In genomic region chr10:40479216-40479615, GRCm38 (mm10) we compare ENCODE assay signal across 22 mouse cellular contexts.
A peak's percentile ranks its signal among the peaks of the same experiment; 100 is the strongest.
DNase-seq lines count a peak whose midpoint lies in the region; ATAC-seq lines count a peak whose summit lies in the region.
"Had no signal": no experiment of that assay in that cellular context is flagged by ENCODE, and none has a peak within 500 bp of the region (broad histone marks: within the 10 kb centered on the region; RNA-seq: fewer than 3 reads in every experiment).

No protein-coding gene starts in this region.

- peak; percentile 81 for ATAC-seq in CD4-positive, CD25-positive, alpha-beta regulatory T cell, adult 4 months
- ATAC-seq in forebrain, embryonic 14.5 days = no peak
- ATAC-seq: midbrain, embryonic 13.5 days had no signal

- DNase-seq in kidney, adult 9 months = peak; percentile 48
- no peak for DNase-seq in kidney, adult 18-20 months
- peak; percentile 57 for DNase-seq in 416B (ENCODE audit: low read depth)
- peak; percentile 71 for DNase-seq in induced T-regulatory cell, adult 2 months (ENCODE audit: low read depth)
- DNase-seq in left cerebral cortex, adult 9 months (ENCODE audit: low spot score in 2 of 2) = no peak
- DNase-seq in forebrain, embryonic 14.5 days (ENCODE audit: low spot score) = no peak
- DNase-seq in gastrocnemius, postnatal 36 days = no peak
- DNase-seq: adrenal gland, postnatal 14 days; cerebellum, adult 11-12 months; cerebellum, postnatal 25 days; embryo, embryonic 11 days; gastrocnemius, postnatal 10 days; heart, postnatal 36 days; lung, adult 18-20 months; lung, postnatal 10 days had no signal

- H3K9ac ChIP-seq in forebrain, embryonic 14.5 days (ENCODE audit: low read length) = no peak overlapping the region
- H3K9ac ChIP-seq: embryonic facial prominence, embryonic 13.5 days; forebrain, embryonic 12.5 days; heart, embryonic 15.5 days; hindbrain, embryonic 13.5 days; midbrain, embryonic 13.5 days had no signal

- 92% methylated on average over 1 of the region's 1 CpGs for WGBS in forebrain, embryonic 14.5 days

- no peaks in the 10 kb centered on the region for H3K9me3 ChIP-seq in forebrain, embryonic 14.5 days (replicated peaks; ENCODE audit: control insufficient read depth, low read length)
- H3K9me3 ChIP-seq: embryonic facial prominence, embryonic 13.5 days; forebrain, embryonic 12.5 days; heart, embryonic 15.5 days; hindbrain, embryonic 13.5 days; midbrain, embryonic 13.5 days had no signal

- no peaks in the 10 kb centered on the region for H3K4me1 ChIP-seq in forebrain, embryonic 14.5 days (ENCODE audit: control insufficient read depth, insufficient read depth, low read length)
- H3K4me1 ChIP-seq: embryonic facial prominence, embryonic 13.5 days; forebrain, embryonic 12.5 days; hindbrain, embryonic 13.5 days; midbrain, embryonic 13.5 days had no signal

- H3K27ac ChIP-seq in forebrain, embryonic 14.5 days (ENCODE audit: low read depth, low read length) = no peak overlapping the region
- H3K27ac ChIP-seq: embryonic facial prominence, embryonic 13.5 days; forebrain, embryonic 12.5 days; heart, embryonic 15.5 days; hindbrain, embryonic 13.5 days; midbrain, embryonic 13.5 days had no signal

- no peak overlapping the region for H3K4me3 ChIP-seq in forebrain, embryonic 14.5 days (ENCODE audit: low read depth, low read length)
- H3K4me3 ChIP-seq: embryonic facial prominence, embryonic 13.5 days; erythroblast, embryonic 14.5 days; forebrain, embryonic 12.5 days; heart, embryonic 15.5 days; hindbrain, embryonic 13.5 days; midbrain, embryonic 13.5 days had no signal

- intact Hi-C loops in gastrocnemius, postnatal 36 days (cut with DNase I) = no loop called here

- H3K27me3 ChIP-seq in forebrain, embryonic 14.5 days (replicated peaks; ENCODE audit: control insufficient read depth, insufficient read depth, low read length) = no peaks in the 10 kb centered on the region
- H3K27me3 ChIP-seq: embryonic facial prominence, embryonic 13.5 days; forebrain, embryonic 12.5 days; heart, embryonic 15.5 days; hindbrain, embryonic 13.5 days; midbrain, embryonic 13.5 days had no signal

- no peak overlapping the region for H3K4me2 ChIP-seq in forebrain, embryonic 14.5 days (ENCODE audit: low read length)
- H3K4me2 ChIP-seq: embryonic facial prominence, embryonic 13.5 days; forebrain, embryonic 12.5 days; heart, embryonic 15.5 days; hindbrain, embryonic 13.5 days; midbrain, embryonic 13.5 days had no signal

- H3K36me3 ChIP-seq in forebrain, embryonic 14.5 days (ENCODE audit: control insufficient read depth, insufficient read depth, low read length) = peaks cover 45% of the 10 kb centered on the region

Comparison
In these comparisons a context has a peak if more than half of its experiments do, and no peak if none do; other contexts are left out.
1. DNase-seq: peak in kidney, adult 9 months (single experiment), 416B (single experiment) and induced T-regulatory cell, adult 2 months (single experiment); none in kidney, adult 18-20 months (single experiment), left cerebral cortex, adult 9 months (0 of 2), forebrain, embryonic 14.5 days (single experiment) and gastrocnemius, postnatal 36 days (0 of 2).